Mouse (Mus musculus) heart, adult 11 months (tissue): ENCODE data around the gene 1700024G13Rik.

Source experiments
- DNase-seq: peaks from one replicate; pipeline ENCODE4 v3.0.0; 2022

1700024G13Rik gene

GRCm38 (mm10) chr14:32327366-32327765, 60.8 kb downstream of the 1700024G13Rik start:
- no peak for DNase-seq
